9 mouse cellular contexts compared by ENCODE assay signal in genomic region chr19:25673224-25674055, GRCm38 (mm10). TPM values are rescaled to one million over a fixed set of nuclear protein-coding genes. Genes with fewer than 3 reads are reported as not detected.
A peak's percentile ranks its signal among the peaks of the same experiment; 100 is the strongest.
DNase-seq lines count a peak whose midpoint lies in the region; ATAC-seq and TF ChIP-seq lines count a peak whose summit lies in the region.
"Had no signal": no experiment of that assay in that cellular context is flagged by ENCODE, and none has a peak within 500 bp of the region (broad histone marks: within the 10 kb centered on the region; RNA-seq: fewer than 3 reads in every experiment).

No protein-coding gene starts in this region.

- no peaks in the 10 kb centered on the region for H3K4me1 ChIP-seq in ES-Bruce4 (ENCODE audit: control insufficient read depth, insufficient read depth, low read length)
- H3K4me1 ChIP-seq in embryonic facial prominence, embryonic 15.5 days = peaks cover 18% of the 10 kb centered on the region
- H3K4me1 ChIP-seq in hindbrain, embryonic 10.5 days (replicated peaks) = peaks cover 26% of the 10 kb centered on the region
- H3K4me1 ChIP-seq in limb, embryonic 12.5 days (replicated peaks) = peaks cover 19% of the 10 kb centered on the region
- no peaks in the 10 kb centered on the region; the same call in 1 of the 2 replicates for H3K4me1 ChIP-seq in neural tube, embryonic 14.5 days (ENCODE audit: control insufficient read depth, insufficient read depth, low read length)

- no peak for TF ChIP-seq EP300 in ES-Bruce4 (IDR thresholded peaks at IDR 0.05; ENCODE audit: insufficient read depth, low read depth, low read length)

- peak overlapping the region; percentile 78 for H3K4me2 ChIP-seq in embryonic facial prominence, embryonic 15.5 days (replicated peaks)
- peak overlapping the region; percentile 73 for H3K4me2 ChIP-seq in limb, embryonic 12.5 days
- peak overlapping the region; percentile 46 for H3K4me2 ChIP-seq in neural tube, embryonic 14.5 days (ENCODE audit: low read depth, low read length)

- no peak for TF ChIP-seq POLR2A in ES-Bruce4 (IDR thresholded peaks at IDR 0.05; ENCODE audit: insufficient read depth, low read length)

- H3K27me3 ChIP-seq in ES-Bruce4 (ENCODE audit: control insufficient read depth, insufficient read depth, low read length, poor library complexity, severe bottlenecking) = peaks cover 33% of the 10 kb centered on the region
- peaks cover 96% of the 10 kb centered on the region for H3K27me3 ChIP-seq in embryonic facial prominence, embryonic 15.5 days
- peaks cover 100% of the 10 kb centered on the region for H3K27me3 ChIP-seq in hindbrain, embryonic 10.5 days (ENCODE audit: insufficient read depth, poor library complexity, severe bottlenecking)
- peaks cover 96% of the 10 kb centered on the region for H3K27me3 ChIP-seq in limb, embryonic 12.5 days
- H3K27me3 ChIP-seq in neural tube, embryonic 14.5 days (ENCODE audit: control insufficient read depth, insufficient read depth, low read length) = peaks cover 62% of the 10 kb centered on the region

- under 1% methylated on average over 64 of the region's 66 CpGs for WGBS in embryonic facial prominence, embryonic 15.5 days
- under 1% methylated on average over 66 of the region's 66 CpGs for WGBS in hindbrain, embryonic 10.5 days
- WGBS in limb, embryonic 12.5 days = under 1% methylated on average over 52 of the region's 66 CpGs
- under 1% methylated on average over 60 of the region's 66 CpGs for WGBS in neural tube, embryonic 14.5 days

- H3K27ac ChIP-seq in ES-Bruce4 (ENCODE audit: insufficient read depth, low read length) = no peak overlapping the region
- H3K27ac ChIP-seq in embryonic facial prominence, embryonic 15.5 days (replicated peaks) = no peak overlapping the region
- no peak overlapping the region for H3K27ac ChIP-seq in hindbrain, embryonic 10.5 days
- H3K27ac ChIP-seq in limb, embryonic 12.5 days = no peak overlapping the region
- H3K27ac ChIP-seq in neural tube, embryonic 14.5 days (ENCODE audit: low read depth, low read length) = no peak overlapping the region

- peak; percentile 50; the same call in 1 of the 2 replicates for ATAC-seq in frontal cortex, adult (ENCODE audit: low TSS enrichment)
- no peak for ATAC-seq in embryonic facial prominence, embryonic 15.5 days (ENCODE audit: insufficient number of reproducible peaks, low FRiP score, low TSS enrichment, low read depth)
- ATAC-seq in limb, embryonic 12.5 days (ENCODE audit: insufficient number of reproducible peaks, insufficient read depth, low FRiP score, low TSS enrichment, low read depth) = no peak
- ATAC-seq in neural tube, embryonic 14.5 days (ENCODE audit: low read depth) = peak; percentile 16; the same call in 1 of the 2 replicates
- ATAC-seq: Patski had no signal

- H3K36me3 ChIP-seq in ES-Bruce4 (ENCODE audit: control insufficient read depth, insufficient read depth, low read length, poor library complexity, severe bottlenecking) = no peaks in the 10 kb centered on the region
- no peaks in the 10 kb centered on the region for H3K36me3 ChIP-seq in embryonic facial prominence, embryonic 15.5 days
- H3K36me3 ChIP-seq in hindbrain, embryonic 10.5 days = no peaks in the 10 kb centered on the region
- no peaks in the 10 kb centered on the region for H3K36me3 ChIP-seq in limb, embryonic 12.5 days
- H3K36me3 ChIP-seq in neural tube, embryonic 14.5 days (ENCODE audit: control insufficient read depth, insufficient read depth, low read length) = no peaks in the 10 kb centered on the region

- peak; percentile 1 for TF ChIP-seq CTCF in ES-Bruce4 (IDR thresholded peaks at IDR 0.05; ENCODE audit: low read depth, low read length)

- no peak for DNase-seq in frontal cortex, postnatal 14 days (ENCODE audit: low spot score in 2 of 2)
- peak; percentile 59 for DNase-seq in hindbrain, embryonic 10.5 days (ENCODE audit: low spot score)
- DNase-seq in layer of hippocampus, adult 9-11 months = no peak

- peaks cover 21% of the 10 kb centered on the region for H3K9me3 ChIP-seq in ES-Bruce4 (replicated peaks; ENCODE audit: control insufficient read depth, insufficient read depth, low read length, poor library complexity, severe bottlenecking)
- H3K9me3 ChIP-seq in embryonic facial prominence, embryonic 15.5 days (replicated peaks) = no peaks in the 10 kb centered on the region
- no peaks in the 10 kb centered on the region for H3K9me3 ChIP-seq in hindbrain, embryonic 10.5 days
- H3K9me3 ChIP-seq in limb, embryonic 12.5 days = no peaks in the 10 kb centered on the region
- no peaks in the 10 kb centered on the region for H3K9me3 ChIP-seq in neural tube, embryonic 14.5 days (ENCODE audit: control insufficient read depth, low read length)

- peak overlapping the region; percentile 25; the same call in 1 of the 2 replicates for H3K9ac ChIP-seq in ES-Bruce4 (ENCODE audit: low read depth, poor library complexity, severe bottlenecking)
- 0 out of 2 replicates have a peak overlapping the region, but pooled peaks have one; percentile 3 for H3K9ac ChIP-seq in embryonic facial prominence, embryonic 15.5 days
- H3K9ac ChIP-seq in limb, embryonic 12.5 days (replicated peaks) = peak overlapping the region; percentile 55
- H3K9ac ChIP-seq in neural tube, embryonic 14.5 days (replicated peaks; ENCODE audit: low read depth, low read length) = peak overlapping the region; percentile 39; the same call in 1 of the 2 replicates

- peak overlapping the region; percentile 71 for H3K4me3 ChIP-seq in ES-Bruce4 (ENCODE audit: low read depth, low read length)
- peak overlapping the region; percentile 47 for H3K4me3 ChIP-seq in embryonic facial prominence, embryonic 15.5 days (replicated peaks)
- peak overlapping the region; percentile 59 for H3K4me3 ChIP-seq in hindbrain, embryonic 10.5 days
- H3K4me3 ChIP-seq in limb, embryonic 12.5 days (replicated peaks) = peak overlapping the region; percentile 51
- peak overlapping the region; percentile 22 for H3K4me3 ChIP-seq in neural tube, embryonic 14.5 days (ENCODE audit: low read depth, low read length)

RNA-seq across cellular contexts. Expression of gene Dmrt2, which starts 1.2 kb away (rescaled TPM):
- 0.29 TPM in 1 of 2 replicates, not detected in the other for polyA plus RNA-seq in ES-Bruce4 (2011; ENCODE audit: insufficient read depth, insufficient read length, low read depth, missing spikeins)
- 8.9 and 9.6 TPM in 2 replicates for polyA plus RNA-seq in embryonic facial prominence, embryonic 15.5 days (2015; fragmentation: Nextera tagmentation; extraction: Ambion mirVana)
- polyA plus RNA-seq in hindbrain, embryonic 10.5 days (2016; fragmentation: Nextera tagmentation; extraction: Ambion mirVana) = 0.17 and 0.82 TPM in 2 replicates
- polyA plus RNA-seq in limb, embryonic 12.5 days (2016; fragmentation: Nextera tagmentation; extraction: Ambion mirVana) = 14.2 and 20.7 TPM in 2 replicates
- 0.13 and 0.22 TPM in 2 replicates for polyA plus RNA-seq in neural tube, embryonic 14.5 days (2014; fragmentation: Nextera tagmentation; extraction: Ambion mirVana)
- polyA plus RNA-seq: Patski had no signal

Comparison
In these comparisons a context has a peak if more than half of its experiments do, and no peak if none do; other contexts are left out.
1. ATAC-seq: peak in frontal cortex, adult (single experiment) and neural tube, embryonic 14.5 days (single experiment); none in embryonic facial prominence, embryonic 15.5 days (single experiment) and limb, embryonic 12.5 days (single experiment).
2. H3K9ac ChIP-seq: peak in every context shown above with its lines; median percentile 55 in limb, embryonic 12.5 days; 39 in neural tube, embryonic 14.5 days; 25 in ES-Bruce4; 3 in embryonic facial prominence, embryonic 15.5 days.
3. Peak in every context shown above with its lines, with median percentiles within 50 percentile points of each other: H3K4me3 ChIP-seq and H3K4me2 ChIP-seq.